Mouse (Mus musculus) adrenal gland, postnatal 36 days (tissue): Measurements from ENCODE around the gene Kcne3. TPM values are rescaled to one million over a fixed set of nuclear protein-coding genes. Genes with fewer than 3 reads are reported as not detected.

ENCODE experiments used
- total RNA-seq, 2 experiments: library from RNA; stranded (reverse); gene quantifications; 2 replicates each; pipeline ENCODE4 v1.2.3; 2021

The Kcne3 gene
- total RNA-seq, 2 experiments from 2014 or later, result 0.99 to 1.5 TPM

Other genes starting within 250 kb of the Kcne3 start
- gene Rnf169, start 196.1 kb upstream of the Kcne3 start, total RNA-seq, result 10 to 100 TPM; 14.2 to 21.6 TPM
- gene Chrdl2, start 170.3 kb upstream of the Kcne3 start, total RNA-seq, result not detected
- gene Pold3, start 54.9 kb upstream of the Kcne3 start, total RNA-seq, result 10 to 100 TPM; 21.5 to 22.3 TPM
- gene Lipt2, start 17.2 kb upstream of the Kcne3 start, total RNA-seq, result 1 to 10 TPM; 3.8 to 5.3 TPM
- 1 to 10 TPM; 5.7 to 8.9 TPM for gene Pgm2l1, start 50.9 kb downstream of the Kcne3 start, total RNA-seq
- 1 to 10 TPM; 1.2 to 1.4 TPM for gene P4ha3, start 109.0 kb downstream of the Kcne3 start, total RNA-seq
- 10 to 100 TPM; 20.8 to 21.0 TPM for gene C2cd3, start 195.7 kb downstream of the Kcne3 start, total RNA-seq
- gene Ppme1, start 195.8 kb downstream of the Kcne3 start, total RNA-seq, result 10 to 100 TPM; 53.8 to 67.6 TPM